Mouse (Mus musculus): Measurements from ENCODE around the gene Egln1.

The Egln1 gene

GRCm38 (mm10) chr8:124949209-124950068, at the start of gene Egln1:
Egln1 (minus strand) TSS chr8:124949324.
- peak; percentile 84 to 90 for DNase-seq (ENCODE audit: low spot score in 2 of 2)

GRCm38 (mm10) chr8:124995776-124996175, 46.7 kb upstream of the Egln1 start:
- no peak for DNase-seq (ENCODE audit: low spot score in 2 of 2)

GRCm38 (mm10) chr8:124991668-124991926, 42.5 kb upstream of the Egln1 start:
- DNase-seq (ENCODE audit: low spot score in 2 of 2): no peak

GRCm38 (mm10) chr8:124990923-124991667, 42.0 kb upstream of the Egln1 start:
- DNase-seq (ENCODE audit: low spot score in 2 of 2): no peak

- no peak for DNase-seq (ENCODE audit: low spot score in 2 of 2)
Observed at GRCm38 (mm10) chr8:124980828-124981227, 31.7 kb upstream of the Egln1 start.

- no peak for DNase-seq (ENCODE audit: low spot score in 2 of 2)
Observed at GRCm38 (mm10) chr8:124980036-124980435, 30.9 kb upstream of the Egln1 start.

- no peak for DNase-seq (ENCODE audit: low spot score in 2 of 2)
Observed at GRCm38 (mm10) chr8:124978026-124978425, 28.9 kb upstream of the Egln1 start.

GRCm38 (mm10) chr8:124976211-124976610, 27.1 kb upstream of the Egln1 start:
- DNase-seq (ENCODE audit: low spot score in 2 of 2): no peak

- DNase-seq (ENCODE audit: low spot score in 2 of 2): no peak
Observed at GRCm38 (mm10) chr8:124974254-124974653, 25.1 kb upstream of the Egln1 start.

GRCm38 (mm10) chr8:124973221-124973620, 24.1 kb upstream of the Egln1 start:
- no peak for DNase-seq (ENCODE audit: low spot score in 2 of 2)

GRCm38 (mm10) chr8:124970312-124970933, 21.3 kb upstream of the Egln1 start:
- DNase-seq (ENCODE audit: low spot score in 2 of 2): no peak

- DNase-seq (ENCODE audit: low spot score in 2 of 2): no peak
Observed at GRCm38 (mm10) chr8:124964966-124965365, 15.8 kb upstream of the Egln1 start.

- DNase-seq (ENCODE audit: low spot score in 2 of 2): no peak
Observed at GRCm38 (mm10) chr8:124963246-124963645, 14.1 kb upstream of the Egln1 start.

- no peak for DNase-seq (ENCODE audit: low spot score in 2 of 2)
Observed at GRCm38 (mm10) chr8:124960226-124960880, 11.2 kb upstream of the Egln1 start.

GRCm38 (mm10) chr8:124959462-124960225, 10.5 kb upstream of the Egln1 start:
- DNase-seq (ENCODE audit: low spot score in 2 of 2): no peak

GRCm38 (mm10) chr8:124954572-124955082, 5.5 kb upstream of the Egln1 start:
- no peak for DNase-seq (ENCODE audit: low spot score in 2 of 2)

GRCm38 (mm10) chr8:124953188-124953587, 4.1 kb upstream of the Egln1 start:
- peak; percentile 69 to 84 for DNase-seq (ENCODE audit: low spot score in 2 of 2)

- no peak for DNase-seq (ENCODE audit: low spot score in 2 of 2)
Observed at GRCm38 (mm10) chr8:124950865-124951264, 1.7 kb upstream of the Egln1 start.

- DNase-seq (ENCODE audit: low spot score in 2 of 2): no peak
Observed at GRCm38 (mm10) chr8:124950069-124950456, 939 bp upstream of the Egln1 start.

- no peak for DNase-seq (ENCODE audit: low spot score in 2 of 2)
Observed at GRCm38 (mm10) chr8:124948733-124949111, 402 bp downstream of the Egln1 start.

All from heart, adult 9 months (tissue).